Mouse (Mus musculus): ENCODE measurements around the gene Ctu2. TPM values are rescaled to one million over a fixed set of nuclear protein-coding genes. Genes with fewer than 3 reads are reported as not detected.

Gene Ctu2
- total RNA-seq, 2 experiments from 2014 or later: 16.6 to 21.7 TPM

Small RNAs within 50 kb of the gene (microRNA-seq; reads per million reads assigned to microRNA genes)
- gene Gm24366: 0 reads per million in 2 experiments

Other genes starting within 250 kb of the Ctu2 start
- gene Zfpm1, start 194.0 kb upstream of the Ctu2 start, total RNA-seq (2021): 10 to 100 TPM; 34.7 to 36.9 TPM
- gene Trhr2, start 115.4 kb upstream of the Ctu2 start, total RNA-seq (2021): under 1 TPM; 0.52 to 0.56 TPM
- gene Zc3h18, start 99.5 kb upstream of the Ctu2 start, total RNA-seq (2021): 10 to 100 TPM; 38.9 to 39.1 TPM
- gene Il17c, start 54.1 kb upstream of the Ctu2 start, total RNA-seq (2021): not detected
- gene Cyba, start 43.2 kb upstream of the Ctu2 start, total RNA-seq (2021): 10 to 100 TPM; 10.0 to 10.2 TPM
- gene Mvd, start 32.7 kb upstream of the Ctu2 start, total RNA-seq (2021): 10 to 100 TPM; 19.1 to 20.6 TPM
- not detected for gene Snai3, start 15.4 kb upstream of the Ctu2 start, total RNA-seq (2021)
- gene Rnf166, start 79 bp upstream of the Ctu2 start, total RNA-seq (2021): 10 to 100 TPM; 31.8 to 36.3 TPM
- gene Piezo1, start 75.2 kb downstream of the Ctu2 start, total RNA-seq (2021): 1 to 10 TPM; 3.1 to 4.4 TPM
- 1 to 10 TPM; 1.4 to 1.9 TPM for gene Cdt1, start 91.9 kb downstream of the Ctu2 start, total RNA-seq (2021)
- gene Aprt, start 100.8 kb downstream of the Ctu2 start, total RNA-seq (2021): 10 to 100 TPM; 61.5 to 65.4 TPM
- gene Galns, start 135.3 kb downstream of the Ctu2 start, total RNA-seq (2021): 10 to 100 TPM in 1 of 2 experiments, 1 to 10 TPM in 1; 9.5 to 11.4 TPM
- 10 to 100 TPM; 79.1 to 87.3 TPM for gene Trappc2l, start 135.5 kb downstream of the Ctu2 start, total RNA-seq (2021)
- gene Pabpn1l, start 146.6 kb downstream of the Ctu2 start, total RNA-seq (2021): under 1 TPM in 1 of 2 experiments, not detected in 1; 0.35 TPM
- 10 to 100 TPM; 47.2 to 50.2 TPM for gene Cbfa2t3, start 223.0 kb downstream of the Ctu2 start, total RNA-seq (2021)

Data from layer of hippocampus, postnatal 36 days (tissue).